Mouse (Mus musculus): Measurements from ENCODE around the gene Spsb1. TPM values are rescaled to one million over a fixed set of nuclear protein-coding genes. Genes with fewer than 3 reads are reported as not detected.

The Spsb1 gene
- 20.2 and 23.4 TPM in 2 replicates for polyA plus RNA-seq (2012; rRNA removed)

GRCm38 (mm10) chr4:149954893-149955439, at the start of gene Spsb1:
Gene Spsb1, minus strand, starts transcription at chr4:149955043.
- Histone ChIP-seq H3K4me1 (ENCODE audit: control insufficient read depth, insufficient read depth, low read length) (peaks cover 4% of the 10 kb centered on the region; the same call in 1 of the 2 replicates), H3K4me3 (replicated peaks; ENCODE audit: extremely low read depth, low read depth, low read length) (peak within 1 kb of the TSS; percentile 69)
- DNase-seq: peak; percentile 99
- WGBS: 1% methylated on average over 49 of the region's 51 CpGs
- no peak for TF ChIP-seq CTCF (IDR thresholded peaks at IDR 0.05; ENCODE audit: insufficient read depth, low read length)
- TF ChIP-seq POLR2A (IDR thresholded peaks at IDR 0.05; ENCODE audit: borderline replicate concordance, extremely low read depth, low read depth, low read length): peak; percentile 96

- H3K4me3 ChIP-seq (replicated peaks; ENCODE audit: extremely low read depth, low read depth, low read length): no peak overlapping the region
- peak; percentile 16 for DNase-seq
- TF ChIP-seq CTCF (IDR thresholded peaks at IDR 0.05; ENCODE audit: insufficient read depth, low read length) (no peak), POLR2A (IDR thresholded peaks at IDR 0.05; ENCODE audit: borderline replicate concordance, extremely low read depth, low read depth, low read length) (no peak)
- peaks cover 8% of the 10 kb centered on the region; the same call in 1 of the 2 replicates for H3K4me1 ChIP-seq (ENCODE audit: control insufficient read depth, insufficient read depth, low read length)
- 92% methylated on average over 4 of the region's 4 CpGs for WGBS
These were observed 48.8 kb upstream of the Spsb1 start for GRCm38 (mm10) chr4:150003641-150004040.

- TF ChIP-seq CTCF (IDR thresholded peaks at IDR 0.05; ENCODE audit: insufficient read depth, low read length) (no peak), POLR2A (IDR thresholded peaks at IDR 0.05; ENCODE audit: borderline replicate concordance, extremely low read depth, low read depth, low read length) (peak; percentile 36; the same call in 1 of the 2 replicates)
- H3K4me1 ChIP-seq (ENCODE audit: control insufficient read depth, insufficient read depth, low read length): peaks cover 13% of the 10 kb centered on the region; the same call in 1 of the 2 replicates
- H3K4me3 ChIP-seq (replicated peaks; ENCODE audit: extremely low read depth, low read depth, low read length): peak overlapping the region; percentile 82
- 33% methylated on average over 7 of the region's 7 CpGs for WGBS
- DNase-seq: peak; percentile 59
These were observed 48.3 kb upstream of the Spsb1 start for GRCm38 (mm10) chr4:150003021-150003580.

GRCm38 (mm10) chr4:150002021-150002528, 47.2 kb upstream of the Spsb1 start:
- WGBS: 38% methylated on average over 12 of the region's 12 CpGs
- H3K4me3 ChIP-seq (replicated peaks; ENCODE audit: extremely low read depth, low read depth, low read length): peak overlapping the region; percentile 64
- peaks cover 13% of the 10 kb centered on the region; the same call in 1 of the 2 replicates for H3K4me1 ChIP-seq (ENCODE audit: control insufficient read depth, insufficient read depth, low read length)
- TF ChIP-seq CTCF (IDR thresholded peaks at IDR 0.05; ENCODE audit: insufficient read depth, low read length): no peak
- peak; percentile 41; the same call in 1 of the 2 replicates for TF ChIP-seq POLR2A (IDR thresholded peaks at IDR 0.05; ENCODE audit: borderline replicate concordance, extremely low read depth, low read depth, low read length)
- no peak for DNase-seq

DNA sequence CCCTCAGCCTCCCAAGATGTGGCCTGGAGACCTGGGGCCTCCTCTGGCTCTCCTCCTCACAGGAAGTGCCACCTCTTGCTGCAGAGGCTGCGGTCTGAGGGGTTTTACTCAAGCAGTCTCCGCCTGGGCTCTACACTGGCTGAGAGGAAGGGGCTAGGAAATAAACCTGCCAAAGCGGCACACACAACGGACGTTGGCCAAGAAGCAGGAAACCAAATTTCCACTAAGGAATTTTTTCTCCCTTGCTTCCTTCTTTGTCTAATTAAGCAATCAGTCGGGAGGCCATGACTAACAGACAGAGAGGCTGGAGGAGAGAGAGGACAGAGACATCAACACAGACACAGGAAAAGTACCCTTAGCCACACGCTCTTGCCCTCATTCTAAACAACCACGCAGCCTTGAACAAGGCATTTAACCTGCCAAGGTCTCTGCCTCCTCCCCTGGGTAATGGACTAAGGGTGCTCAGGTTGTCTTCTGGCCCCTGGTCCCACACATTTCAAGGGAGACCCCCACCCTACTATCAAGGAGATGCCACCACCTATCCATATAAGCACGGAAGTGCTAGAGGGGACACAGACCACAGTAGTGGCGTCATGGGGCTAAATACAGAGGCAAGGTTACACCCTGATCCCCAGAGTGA, 46.5 kb upstream of the Spsb1 start:
- peak overlapping the region; percentile 64 for H3K4me3 ChIP-seq (replicated peaks; ENCODE audit: extremely low read depth, low read depth, low read length)
- no peak for TF ChIP-seq CTCF (IDR thresholded peaks at IDR 0.05; ENCODE audit: insufficient read depth, low read length)
- no peak for TF ChIP-seq POLR2A (IDR thresholded peaks at IDR 0.05; ENCODE audit: borderline replicate concordance, extremely low read depth, low read depth, low read length)
- peaks cover 16% of the 10 kb centered on the region for H3K4me1 ChIP-seq (ENCODE audit: control insufficient read depth, insufficient read depth, low read length)
- 22% methylated on average over 10 of the region's 10 CpGs for WGBS
- DNase-seq: peak; percentile 39

GRCm38 (mm10) chr4:149999931-150000555, 45.2 kb upstream of the Spsb1 start:
- peak; percentile 13 for DNase-seq
- Histone ChIP-seq H3K4me1 (ENCODE audit: control insufficient read depth, insufficient read depth, low read length) (peaks cover 18% of the 10 kb centered on the region), H3K4me3 (replicated peaks; ENCODE audit: extremely low read depth, low read depth, low read length) (peak overlapping the region; percentile 50)
- WGBS: 74% methylated on average over 15 of the region's 15 CpGs
- TF ChIP-seq POLR2A (IDR thresholded peaks at IDR 0.05; ENCODE audit: borderline replicate concordance, extremely low read depth, low read depth, low read length): no peak
- TF ChIP-seq CTCF (IDR thresholded peaks at IDR 0.05; ENCODE audit: insufficient read depth, low read length): no peak

DNA sequence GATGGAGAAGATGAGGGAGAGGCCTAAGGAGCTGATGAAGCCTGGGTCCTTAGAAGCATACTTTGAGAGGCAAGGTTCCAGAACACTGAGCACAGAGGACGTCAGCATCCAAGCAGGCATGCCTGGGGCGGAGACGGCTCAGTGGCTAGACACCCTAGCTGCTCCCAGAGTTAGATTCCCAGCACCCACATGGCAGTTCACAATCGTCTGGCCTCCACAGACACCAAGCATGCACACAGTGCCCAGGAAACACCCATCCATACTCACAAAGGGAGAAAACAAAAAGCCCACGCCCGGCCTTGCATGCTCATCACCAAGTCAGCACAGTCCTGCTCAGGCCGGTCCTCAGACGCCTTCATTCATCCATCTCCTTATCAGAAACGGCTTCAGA, 44.7 kb upstream of the Spsb1 start:
- H3K4me1 ChIP-seq (ENCODE audit: control insufficient read depth, insufficient read depth, low read length): peaks cover 18% of the 10 kb centered on the region
- WGBS: 75% methylated on average over 9 of the region's 9 CpGs

DNA sequence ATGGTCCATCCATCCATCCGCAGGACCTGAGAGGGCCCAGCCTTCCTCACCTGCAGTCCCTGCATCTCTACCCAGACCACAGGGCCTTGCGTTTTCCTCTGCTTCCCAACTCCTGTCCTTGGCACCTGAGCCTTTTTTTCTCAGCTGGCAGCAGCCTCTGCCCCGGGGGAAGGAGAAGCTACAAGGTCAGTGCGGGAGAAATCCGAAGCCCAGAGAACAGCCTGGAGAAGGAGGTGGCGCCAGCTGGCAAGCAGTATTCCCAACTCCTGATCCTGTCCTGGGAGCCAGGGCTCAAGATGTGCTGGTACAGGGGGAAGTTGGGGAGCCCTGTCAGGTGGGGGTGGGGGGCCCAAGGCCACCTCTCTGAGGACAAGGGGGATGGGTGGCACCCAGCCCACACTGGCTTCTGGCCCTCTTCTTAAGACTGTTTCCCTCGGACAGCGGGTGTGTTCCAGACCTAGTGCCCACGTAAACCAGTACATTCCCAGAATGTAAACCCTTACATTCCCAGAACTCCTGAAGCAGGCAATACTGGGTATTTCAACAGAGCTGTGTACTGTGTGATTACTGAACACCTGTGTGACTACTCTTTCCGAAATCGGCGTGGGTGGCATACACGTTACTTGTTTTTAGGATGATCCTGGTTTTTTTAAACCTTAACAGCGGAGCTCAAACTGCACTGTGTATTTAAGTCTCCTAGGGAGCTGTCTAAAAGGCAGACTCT, 44.1 kb upstream of the Spsb1 start:
- Histone ChIP-seq H3K4me3 (replicated peaks; ENCODE audit: extremely low read depth, low read depth, low read length) (no peak overlapping the region), H3K4me1 (ENCODE audit: control insufficient read depth, insufficient read depth, low read length) (peaks cover 20% of the 10 kb centered on the region)
- DNase-seq: peak; percentile 15
- 64% methylated on average over 14 of the region's 14 CpGs for WGBS
- TF ChIP-seq CTCF (IDR thresholded peaks at IDR 0.05; ENCODE audit: insufficient read depth, low read length): no peak
- no peak for TF ChIP-seq POLR2A (IDR thresholded peaks at IDR 0.05; ENCODE audit: borderline replicate concordance, extremely low read depth, low read depth, low read length)

More for the DNA sequence above, 44.7 kb upstream of the Spsb1 start:
- no peak for TF ChIP-seq CTCF (IDR thresholded peaks at IDR 0.05; ENCODE audit: insufficient read depth, low read length)
- TF ChIP-seq POLR2A (IDR thresholded peaks at IDR 0.05; ENCODE audit: borderline replicate concordance, extremely low read depth, low read depth, low read length): no peak
- H3K4me3 ChIP-seq (replicated peaks; ENCODE audit: extremely low read depth, low read depth, low read length): no peak overlapping the region
- DNase-seq: no peak

DNA sequence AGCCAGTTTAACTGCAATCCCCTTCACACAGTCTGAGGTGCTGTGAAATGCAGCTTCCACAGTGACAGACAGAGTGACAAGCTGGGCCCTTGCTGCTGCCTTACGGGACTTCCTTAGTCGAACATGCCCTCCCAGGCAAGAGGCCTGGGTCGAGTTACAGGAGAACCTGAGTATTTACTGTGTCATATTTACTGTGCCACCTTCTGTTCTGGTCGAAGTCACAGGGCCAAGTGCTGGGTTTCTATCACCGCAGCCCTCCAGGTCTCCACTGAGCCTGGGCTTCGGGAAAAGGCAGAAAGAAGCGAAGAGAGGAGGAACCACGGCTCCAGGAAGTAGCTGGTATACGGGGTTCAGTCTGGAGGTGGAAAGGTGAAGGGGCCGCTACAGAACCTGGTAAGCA, 43.2 kb upstream of the Spsb1 start:
- TF ChIP-seq CTCF (IDR thresholded peaks at IDR 0.05; ENCODE audit: insufficient read depth, low read length): no peak
- TF ChIP-seq POLR2A (IDR thresholded peaks at IDR 0.05; ENCODE audit: borderline replicate concordance, extremely low read depth, low read depth, low read length): no peak
- H3K4me3 ChIP-seq (replicated peaks; ENCODE audit: extremely low read depth, low read depth, low read length): no peak overlapping the region
- DNase-seq: no peak
- 51% methylated on average over 10 of the region's 10 CpGs for WGBS
- H3K4me1 ChIP-seq (ENCODE audit: control insufficient read depth, insufficient read depth, low read length): peaks cover 20% of the 10 kb centered on the region

Data from lung, adult 2 months (tissue).